Mouse (Mus musculus) brain, embryonic 14.5 days (tissue): ENCODE measurements around the gene Nrp1.

Source experiments
- CTCF ChIP-seq: fragments of 200-500 bp; IDR thresholded peaks from 2 replicates; pipeline ENCODE4 v1.5.1; 2012; ENCODE audit warnings: inconsistent platforms, mild to moderate bottlenecking, moderate library complexity, borderline replicate concordance; ENCODE audit not compliant: insufficient read depth, insufficient read length; ENCODE audit errors: extremely low read depth
- POLR2A ChIP-seq: fragments of 200-500 bp; IDR thresholded peaks from 2 replicates; pipeline ENCODE4 v1.6.1; 2012; ENCODE audit warnings: mild to moderate bottlenecking, inconsistent platforms, borderline replicate concordance; ENCODE audit not compliant: poor library complexity, insufficient read depth, insufficient read length, severe bottlenecking; ENCODE audit errors: extremely low read depth

GRCm38 (mm10) chr8:128396968-128397367 lies 38.6 kb downstream of the Nrp1 start:
- no peak for TF ChIP-seq POLR2A
- no peak for TF ChIP-seq CTCF
